Mouse (Mus musculus): ENCODE data around the gene Gm20431.

- TF ChIP-seq CTCF (IDR thresholded peaks at IDR 0.05; ENCODE audit: extremely low read depth, insufficient read depth, low read length): no peak
- TF ChIP-seq POLR2A (IDR thresholded peaks at IDR 0.05; ENCODE audit: extremely low read depth, insufficient read depth, low read length): no peak
Observed at GRCm38 (mm10) chr2:167695491-167695890, 34.2 kb upstream of the Gm20431 start.

Measured in cortical plate, adult 2 months (tissue).